Mouse (Mus musculus) lung, embryonic 14.5 days (tissue): Measurements from ENCODE around the gene Atp6v1g2. TPM values are rescaled to one million over a fixed set of nuclear protein-coding genes. Genes with fewer than 3 reads are reported as not detected.

Experiments
- ATAC-seq: fragments of 200-750 bp; cut with Nextera tagmentation; 2 replicates; pipeline ENCODE4 v1.8.0; 2017; ENCODE audit warnings: mild to moderate bottlenecking, moderate TSS enrichment, moderate library complexity; ENCODE audit not compliant: insufficient read depth
- DNase-seq: peaks from one replicate; pipeline ENCODE4 v3.0.0-alpha.2; 2015
- H3K27ac ChIP-seq: fragments of 300-500 bp; sonication (generic); 2 replicates; pipeline ENCODE4 v1.5.1; 2014; ENCODE audit warnings: low read depth, mild to moderate bottlenecking, moderate library complexity
- H3K27me3 ChIP-seq: fragments of 300-500 bp; sonication (generic); 2 replicates; pipeline ENCODE4 v1.6.1; 2014; ENCODE audit warnings: low read length, control low read depth; ENCODE audit not compliant: insufficient read depth
- H3K36me3 ChIP-seq: fragments of 300-500 bp; sonication (generic); 2 replicates; pipeline ENCODE4 v1.6.1; 2014; ENCODE audit warnings: control low read depth; ENCODE audit not compliant: insufficient read depth
- H3K4me1 ChIP-seq: fragments of 300-500 bp; sonication (generic); 2 replicates; pipeline ENCODE4 v1.6.1; 2014; ENCODE audit warnings: antibody characterized with exemption, control low read depth; ENCODE audit not compliant: insufficient read depth
- H3K4me2 ChIP-seq: fragments of 300-500 bp; sonication (generic); 2 replicates; pipeline ENCODE4 v1.6.1; 2014; ENCODE audit warnings: mild to moderate bottlenecking
- H3K4me3 ChIP-seq: fragments of 300-500 bp; sonication (generic); 2 replicates; pipeline ENCODE4 v1.5.1; 2014; ENCODE audit warnings: low read depth, low read length
- H3K9ac ChIP-seq: fragments of 300-500 bp; sonication (generic); 2 replicates; pipeline ENCODE4 v1.6.1; 2014
- H3K9me3 ChIP-seq: fragments of 300-500 bp; sonication (generic); 2 replicates; pipeline ENCODE4 v1.6.1; 2016; ENCODE audit warnings: low read depth, low read length, control low read depth
- CTCF ChIP-seq: IDR thresholded peaks from 2 replicates; pipeline ENCODE4 v1.5.1; 2016; ENCODE audit warnings: antibody characterized with exemption, low read depth
- WGBS: fragments of 180-500 bp; shearing (Covaris S2); extraction: QIAGEN DNeasy Blood & Tissue Kit; methylation state at CpG from one replicate; pipeline ENCODE4 v1.1.7; 2014; 5-methylcytosine and 5-hydroxymethylcytosine counted together
- polyA plus RNA-seq: library from polyadenylated mRNA; unstranded; fragments of >200 nt; fragmentation: Nextera tagmentation; extraction: Ambion mirVana; gene quantifications from 2 replicates; pipeline ENCODE4 v1.2.1, GENCODE M21; 2014

Gene Atp6v1g2
- polyA plus RNA-seq, 1 experiment from 2014 or later, result 3.7 TPM

GRCm38 (mm10) chr17:35244999-35245398, 11.5 kb downstream of the Atp6v1g2 start:
- peaks cover 70% of the 10 kb centered on the region for H3K36me3 ChIP-seq
- peak overlapping the region; percentile 97 for H3K4me3 ChIP-seq
- peak overlapping the region; percentile 100 for H3K9ac ChIP-seq
- TF ChIP-seq CTCF, result no peak
- ATAC-seq (no peak), DNase-seq (no peak)
- H3K27ac ChIP-seq, result no peak overlapping the region
- H3K27me3 ChIP-seq, result no peaks in the 10 kb centered on the region
- H3K4me2 ChIP-seq, result peak overlapping the region; percentile 85
- H3K4me1 ChIP-seq, result peaks cover 14% of the 10 kb centered on the region
- 65% methylated on average over 2 of the region's 2 CpGs for WGBS
- H3K9me3 ChIP-seq, result no peaks in the 10 kb centered on the region

- peak overlapping the region; percentile 85; the same call in 1 of the 2 replicates for H3K4me2 ChIP-seq
- whole genome bisulfite sequencing, result 77% methylated on average over 15 of the region's 15 CpGs
- H3K4me1 ChIP-seq, result peaks cover 8% of the 10 kb centered on the region
- ATAC-seq (no peak), DNase-seq (peak; percentile 62)
- H3K9me3 ChIP-seq, result no peaks in the 10 kb centered on the region
- TF ChIP-seq CTCF, result peak; percentile 60
- H3K4me3 ChIP-seq, result no peak overlapping the region; the same call in 1 of the 2 replicates
- 0 out of 2 replicates have a peak overlapping the region, but pooled peaks have one; percentile 21 for H3K9ac ChIP-seq
- no peaks in the 10 kb centered on the region for H3K27me3 ChIP-seq
- no peak overlapping the region for H3K27ac ChIP-seq
- H3K36me3 ChIP-seq, result peaks cover 80% of the 10 kb centered on the region
These were observed 12.5 kb downstream of the Atp6v1g2 start for GRCm38 (mm10) chr17:35245731-35246623.

GRCm38 (mm10) chr17:35247144-35247543, 13.7 kb downstream of the Atp6v1g2 start:
- 68% methylated on average over 7 of the region's 7 CpGs for WGBS

GRCm38 (mm10) chr17:35248986-35249385, 15.5 kb downstream of the Atp6v1g2 start:
- WGBS, result 84% methylated on average over 14 of the region's 14 CpGs
- Histone ChIP-seq H3K4me1 (peaks cover 7% of the 10 kb centered on the region), H3K4me2 (no peak overlapping the region), H3K27ac (no peak overlapping the region), H3K27me3 (no peaks in the 10 kb centered on the region), H3K36me3 (peaks cover 98% of the 10 kb centered on the region), H3K9me3 (no peaks in the 10 kb centered on the region), H3K4me3 (no peak overlapping the region), H3K9ac (no peak overlapping the region)
- no peak for ATAC-seq
- DNase-seq, result no peak
- TF ChIP-seq CTCF, result no peak

More at GRCm38 (mm10) chr17:35247144-35247543, 13.7 kb downstream of the Atp6v1g2 start:
- ATAC-seq, result no peak
- DNase-seq, result no peak
- Histone ChIP-seq H3K9ac (no peak overlapping the region), H3K27ac (no peak overlapping the region), H3K27me3 (no peaks in the 10 kb centered on the region), H3K4me1 (peaks cover 7% of the 10 kb centered on the region), H3K36me3 (peaks cover 90% of the 10 kb centered on the region), H3K9me3 (no peaks in the 10 kb centered on the region), H3K4me3 (no peak overlapping the region), H3K4me2 (no peak overlapping the region)
- no peak for TF ChIP-seq CTCF

- H3K4me1 ChIP-seq, result 0 out of 2 replicates have a peak, but pooled peaks cover 3% of the 10 kb centered on the region
- no peak overlapping the region for H3K27ac ChIP-seq
- H3K4me3 ChIP-seq, result no peak overlapping the region
- no peak overlapping the region for H3K4me2 ChIP-seq
- H3K9ac ChIP-seq, result no peak overlapping the region
- DNase-seq (no peak), ATAC-seq (no peak)
- no peaks in the 10 kb centered on the region for H3K9me3 ChIP-seq
- H3K36me3 ChIP-seq, result peaks cover 98% of the 10 kb centered on the region
- TF ChIP-seq CTCF, result no peak
- 83% methylated on average over 19 of the region's 19 CpGs for WGBS
- no peaks in the 10 kb centered on the region for H3K27me3 ChIP-seq
These were observed 16.2 kb downstream of the Atp6v1g2 start for GRCm38 (mm10) chr17:35249451-35250197.

- no peak overlapping the region for H3K4me3 ChIP-seq
- H3K9me3 ChIP-seq, result no peaks in the 10 kb centered on the region
- TF ChIP-seq CTCF, result no peak
- WGBS, result 88% methylated on average over 3 of the region's 3 CpGs
- ATAC-seq, result no peak
- no peak overlapping the region for H3K9ac ChIP-seq
- DNase-seq, result no peak
- no peak overlapping the region for H3K4me2 ChIP-seq
- no peaks in the 10 kb centered on the region for H3K27me3 ChIP-seq
- H3K4me1 ChIP-seq, result no peaks in the 10 kb centered on the region
- peaks cover 88% of the 10 kb centered on the region for H3K36me3 ChIP-seq
- H3K27ac ChIP-seq, result no peak overlapping the region
These were observed 17.1 kb downstream of the Atp6v1g2 start for GRCm38 (mm10) chr17:35250348-35251120.
